Mouse (Mus musculus) cerebellum, postnatal 14 days (tissue): ENCODE measurements around the gene Ttll7.

Experiments used
- DNase-seq, 2 experiments: peaks; one replicate each; pipeline ENCODE4 v3.0.0; 2021; ENCODE audit warnings: mixed read lengths in 2 of 2

The Ttll7 gene

DNA sequence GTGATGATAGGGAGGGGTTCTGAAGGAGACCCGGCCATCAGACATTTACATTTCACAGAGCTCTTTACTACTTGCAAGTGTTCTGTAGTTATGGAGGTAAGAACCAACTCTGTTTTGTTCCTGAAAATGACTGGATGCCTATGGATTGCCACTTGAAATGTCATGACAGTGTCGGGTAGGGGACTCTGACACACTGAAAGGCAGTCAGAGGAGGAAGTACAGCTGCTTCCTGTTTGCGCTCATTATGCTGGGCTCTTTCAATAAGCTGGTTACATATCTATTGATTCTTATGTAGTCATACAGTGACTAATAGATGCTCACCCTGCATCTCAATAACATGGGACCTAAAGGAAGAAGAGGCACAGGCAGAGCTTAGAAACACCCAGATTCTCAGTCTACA lies 148.8 kb downstream of the Ttll7 start:
- DNase-seq = no peak

DNA sequence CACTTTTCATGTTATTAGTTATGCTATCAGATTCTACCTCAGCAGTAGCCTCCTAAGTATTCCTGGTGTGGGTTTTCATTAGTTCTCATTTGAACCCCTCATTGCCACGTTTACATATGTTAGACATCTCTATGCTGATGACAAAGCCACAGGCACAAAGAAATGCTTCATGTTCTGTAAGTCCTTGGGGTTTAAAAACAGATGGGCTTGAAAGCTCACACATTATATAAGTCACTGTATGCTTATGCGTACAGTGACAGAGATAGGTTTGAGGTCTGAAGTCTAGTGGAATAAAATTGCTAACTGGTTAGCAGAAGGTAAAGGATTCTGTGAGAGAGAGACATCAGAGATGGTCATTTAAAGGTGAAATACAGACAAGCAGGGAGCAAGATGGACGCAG lies 149.4 kb downstream of the Ttll7 start:
- no peak for DNase-seq

DNA sequence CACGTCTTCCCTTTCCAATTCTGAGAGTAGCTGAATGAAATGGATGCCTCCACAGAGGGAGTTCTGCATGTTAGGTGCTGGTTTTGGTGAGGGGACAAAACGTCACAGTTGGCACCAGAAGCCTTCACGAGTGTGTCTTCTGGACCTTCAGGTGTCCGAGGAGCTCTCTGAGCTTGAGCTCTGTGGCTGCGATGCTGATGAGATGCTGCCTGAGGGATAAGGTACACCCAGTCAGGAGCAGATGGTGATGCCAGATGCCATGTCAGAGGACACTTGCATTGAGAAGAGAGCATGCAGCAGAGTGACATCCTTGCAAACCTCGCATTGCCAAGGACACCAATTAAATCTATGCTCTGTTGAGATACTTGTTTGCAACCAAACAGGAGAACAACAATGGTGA lies 164.3 kb downstream of the Ttll7 start:
- DNase-seq = peak in 1 of 2 experiments; percentile 10

- DNase-seq = no peak
These were observed 167.3 kb downstream of the Ttll7 start for GRCm38 (mm10) chr3:147019506-147019905.

GRCm38 (mm10) chr3:147026248-147026647 lies 174.1 kb downstream of the Ttll7 start:
- no peak for DNase-seq

GRCm38 (mm10) chr3:147028382-147028781 lies 176.2 kb downstream of the Ttll7 start:
- DNase-seq = no peak

GRCm38 (mm10) chr3:147029718-147030117 lies 177.6 kb downstream of the Ttll7 start:
- DNase-seq = no peak

- no peak for DNase-seq
These were observed 178.2 kb downstream of the Ttll7 start for GRCm38 (mm10) chr3:147030266-147030880.
